Mouse (Mus musculus): Measurements from ENCODE around the gene Magi2. TPM values are rescaled to one million over a fixed set of nuclear protein-coding genes. Genes with fewer than 3 reads are reported as not detected.

Magi2 gene
- polyA plus RNA-seq, 1 experiment from 2014 or later, result 18.6 TPM

DNA sequence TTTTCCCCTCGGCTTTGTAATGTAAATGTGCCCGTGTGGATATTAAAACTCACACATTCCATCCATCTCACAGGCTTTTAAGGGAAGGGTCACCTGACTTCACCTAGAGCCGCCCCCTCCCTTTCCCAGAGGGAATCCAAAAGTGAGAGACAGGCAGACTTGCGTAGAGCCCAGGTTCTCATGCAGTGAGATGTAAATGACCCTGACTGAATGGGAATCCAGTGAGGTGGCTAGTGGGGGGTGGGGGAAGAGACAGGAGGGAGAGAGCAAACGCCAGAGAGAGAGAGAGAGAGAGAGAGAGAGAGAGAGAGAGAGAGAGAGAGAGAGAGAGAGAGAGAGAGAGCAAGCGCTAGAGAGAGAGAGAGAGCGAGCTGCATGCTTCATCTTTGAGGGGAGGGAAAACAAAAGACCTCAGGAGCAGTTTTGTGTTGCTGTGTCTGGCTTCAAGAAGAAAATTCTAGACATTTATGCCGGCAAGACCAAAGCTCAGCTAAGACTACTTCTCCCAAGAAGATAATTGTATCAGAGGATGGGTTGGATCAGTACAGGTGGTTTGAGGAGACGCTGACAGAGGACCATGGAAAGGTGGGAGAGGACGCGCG, 680.6 kb downstream of the Magi2 start:
- Histone ChIP-seq H3K27me3 (no peaks in the 10 kb centered on the region), H3K36me3 (ENCODE audit: poor library complexity, severe bottlenecking) (no peaks in the 10 kb centered on the region), H3K27ac (peak overlapping the region; percentile 84), H3K4me2 (peak overlapping the region; percentile 72), H3K9ac (peak overlapping the region; percentile 79), H3K4me1 (peaks cover 24% of the 10 kb centered on the region), H3K4me3 (peak overlapping the region; percentile 59), H3K9me3 (replicated peaks) (no peaks in the 10 kb centered on the region)
- under 1% methylated on average over 12 of the region's 12 CpGs for WGBS
- peak; percentile 71 for ATAC-seq

- H3K36me3 ChIP-seq (ENCODE audit: poor library complexity, severe bottlenecking), result no peaks in the 10 kb centered on the region
- peak overlapping the region; percentile 59 for H3K4me3 ChIP-seq
- peak overlapping the region; percentile 79 for H3K9ac ChIP-seq
- H3K27ac ChIP-seq, result peak overlapping the region; percentile 84
- no peaks in the 10 kb centered on the region for H3K9me3 ChIP-seq (replicated peaks)
- 2% methylated on average over 16 of the region's 16 CpGs for WGBS
- H3K27me3 ChIP-seq, result no peaks in the 10 kb centered on the region
- H3K4me1 ChIP-seq, result peaks cover 24% of the 10 kb centered on the region
- peak overlapping the region; percentile 72 for H3K4me2 ChIP-seq
- peak; percentile 66 for ATAC-seq
Observed at GRCm38 (mm10) chr5:19907983-19908705, 681.3 kb downstream of the Magi2 start.

DNA sequence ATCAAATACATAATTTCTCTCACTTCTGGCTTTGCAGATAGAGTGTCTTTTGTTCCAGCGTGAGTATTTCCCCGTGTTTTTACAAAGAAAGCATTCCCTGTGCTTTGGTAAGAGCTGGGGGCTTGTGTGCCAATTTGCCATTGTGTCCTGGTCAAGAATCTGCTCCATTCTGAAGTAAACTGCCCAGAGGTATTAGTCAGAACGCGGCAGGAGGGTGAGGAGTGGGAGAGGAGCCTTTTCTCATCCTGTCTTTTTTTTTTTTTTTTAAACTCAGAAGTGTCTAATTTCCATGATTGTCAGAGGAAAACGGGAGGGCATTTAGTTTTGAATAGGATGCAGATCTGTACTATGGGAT, 681.8 kb downstream of the Magi2 start:
- ATAC-seq, result peak; percentile 0; the same call in 1 of the 2 replicates

DNA sequence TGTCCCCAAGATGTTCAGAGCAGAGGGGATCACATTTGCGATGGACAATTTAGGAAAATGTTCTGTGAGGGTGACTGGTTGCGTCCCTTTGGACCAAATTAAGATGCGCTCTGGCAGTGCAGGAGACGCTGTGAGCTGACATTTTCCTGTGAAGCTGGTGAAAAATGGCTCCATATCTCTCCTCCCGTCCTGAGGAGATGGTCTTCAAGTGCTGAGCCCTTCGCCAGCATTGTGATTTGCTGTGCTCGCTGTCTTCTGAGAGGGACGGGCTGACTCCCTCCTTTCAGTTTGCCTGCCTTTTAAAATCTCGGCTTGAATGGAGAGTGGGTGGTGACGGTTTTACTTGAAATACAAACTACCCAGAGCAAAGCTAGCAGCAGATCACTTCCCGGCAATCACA, 682.2 kb downstream of the Magi2 start:
- Histone ChIP-seq H3K9ac (peak overlapping the region; percentile 79), H3K27me3 (no peaks in the 10 kb centered on the region), H3K27ac (peak overlapping the region; percentile 84), H3K36me3 (ENCODE audit: poor library complexity, severe bottlenecking) (no peaks in the 10 kb centered on the region), H3K4me3 (peak overlapping the region; percentile 59), H3K4me1 (peaks cover 24% of the 10 kb centered on the region), H3K9me3 (replicated peaks) (no peaks in the 10 kb centered on the region), H3K4me2 (peak overlapping the region; percentile 72)
- 1% methylated on average over 11 of the region's 11 CpGs for WGBS
- ATAC-seq, result peak; percentile 68

More for the DNA sequence above, 681.8 kb downstream of the Magi2 start:
- Histone ChIP-seq H3K4me3 (peak overlapping the region; percentile 59), H3K27me3 (no peaks in the 10 kb centered on the region), H3K9ac (peak overlapping the region; percentile 79), H3K36me3 (ENCODE audit: poor library complexity, severe bottlenecking) (no peaks in the 10 kb centered on the region), H3K27ac (peak overlapping the region; percentile 84), H3K9me3 (replicated peaks) (no peaks in the 10 kb centered on the region), H3K4me2 (peak overlapping the region; percentile 72), H3K4me1 (peaks cover 24% of the 10 kb centered on the region)
- 0% methylated on average over 5 of the region's 5 CpGs for WGBS

DNA sequence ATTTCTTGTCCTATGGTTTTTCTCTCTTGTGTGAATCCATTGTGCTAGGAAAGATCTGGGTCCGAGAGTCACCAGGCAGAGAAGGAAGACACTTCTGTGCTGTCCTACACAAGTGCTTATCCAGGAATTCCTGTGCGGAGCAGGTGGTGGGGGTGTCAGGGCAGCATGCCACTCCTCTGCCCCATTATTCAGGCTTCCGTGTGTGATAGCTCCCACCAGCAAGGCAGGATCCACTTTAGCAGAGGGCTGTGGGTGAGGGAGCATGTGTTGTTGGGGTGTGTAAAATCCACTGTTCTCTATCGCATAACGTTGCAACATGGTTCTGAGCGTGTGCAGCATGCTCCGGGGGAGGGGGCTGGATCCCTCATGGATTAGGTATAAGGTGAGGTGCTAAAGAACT, 682.8 kb downstream of the Magi2 start:
- Histone ChIP-seq H3K4me2 (peak overlapping the region; percentile 72), H3K36me3 (ENCODE audit: poor library complexity, severe bottlenecking) (no peaks in the 10 kb centered on the region), H3K9me3 (replicated peaks) (no peaks in the 10 kb centered on the region), H3K27me3 (no peaks in the 10 kb centered on the region), H3K9ac (peak overlapping the region; percentile 79), H3K4me1 (peaks cover 24% of the 10 kb centered on the region), H3K4me3 (peak overlapping the region; percentile 59), H3K27ac (no peak overlapping the region)
- 52% methylated on average over 7 of the region's 7 CpGs for WGBS
- peak; percentile 7; the same call in 1 of the 2 replicates for ATAC-seq

DNA sequence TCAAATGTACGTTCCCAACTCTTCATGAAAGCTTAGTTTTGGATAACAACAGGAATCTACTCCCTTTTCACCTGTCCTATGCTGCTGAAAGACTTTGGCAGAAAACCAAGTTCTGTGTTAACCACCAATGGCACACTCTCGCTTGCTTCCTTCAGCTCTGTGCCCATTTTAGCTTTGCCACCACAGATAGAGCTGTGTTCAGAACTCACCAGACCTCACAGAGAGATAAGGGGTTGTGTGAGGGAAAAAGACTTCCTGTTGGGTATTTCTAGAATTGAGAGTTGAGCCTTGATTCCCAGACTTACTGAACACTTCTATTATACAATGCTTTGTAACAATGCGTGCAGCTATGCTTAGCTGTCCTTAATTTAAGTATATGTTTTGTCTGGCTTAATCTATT, 705.3 kb downstream of the Magi2 start:
- WGBS, result 75% methylated on average over 3 of the region's 3 CpGs

GRCm38 (mm10) chr5:19933190-19933589, 706.4 kb downstream of the Magi2 start:
- no peaks in the 10 kb centered on the region for H3K4me1 ChIP-seq
- H3K9me3 ChIP-seq (replicated peaks), result no peaks in the 10 kb centered on the region
- peak; percentile 50; the same call in 1 of the 2 replicates for ATAC-seq
- H3K27ac ChIP-seq, result no peak overlapping the region
- H3K4me2 ChIP-seq, result no peak overlapping the region
- H3K36me3 ChIP-seq (ENCODE audit: poor library complexity, severe bottlenecking), result no peaks in the 10 kb centered on the region; the same call in 1 of the 2 replicates
- no peak overlapping the region for H3K4me3 ChIP-seq
- no peak overlapping the region for H3K9ac ChIP-seq
- no peaks in the 10 kb centered on the region for H3K27me3 ChIP-seq
- WGBS, result 74% methylated on average over 2 of the region's 2 CpGs

More for the DNA sequence above, 705.3 kb downstream of the Magi2 start:
- Histone ChIP-seq H3K9me3 (replicated peaks) (no peaks in the 10 kb centered on the region), H3K4me1 (no peaks in the 10 kb centered on the region), H3K4me3 (no peak overlapping the region), H3K36me3 (ENCODE audit: poor library complexity, severe bottlenecking) (no peaks in the 10 kb centered on the region), H3K4me2 (no peak overlapping the region), H3K9ac (no peak overlapping the region), H3K27ac (no peak overlapping the region), H3K27me3 (no peaks in the 10 kb centered on the region)
- ATAC-seq, result no peak

- H3K9me3 ChIP-seq (replicated peaks), result no peaks in the 10 kb centered on the region
- H3K4me3 ChIP-seq, result no peak overlapping the region
- ATAC-seq, result no peak
- no peaks in the 10 kb centered on the region for H3K36me3 ChIP-seq (ENCODE audit: poor library complexity, severe bottlenecking)
- H3K4me2 ChIP-seq, result no peak overlapping the region
- H3K27me3 ChIP-seq, result no peaks in the 10 kb centered on the region
- H3K4me1 ChIP-seq, result no peaks in the 10 kb centered on the region
- 77% methylated on average over 2 of the region's 2 CpGs for WGBS
- no peak overlapping the region for H3K27ac ChIP-seq
- no peak overlapping the region for H3K9ac ChIP-seq
Observed at GRCm38 (mm10) chr5:19951102-19951501, 724.3 kb downstream of the Magi2 start.

GRCm38 (mm10) chr5:19964113-19964512, 737.3 kb downstream of the Magi2 start:
- Histone ChIP-seq H3K9ac (no peak overlapping the region), H3K9me3 (replicated peaks) (no peaks in the 10 kb centered on the region), H3K4me3 (no peak overlapping the region), H3K36me3 (ENCODE audit: poor library complexity, severe bottlenecking) (no peaks in the 10 kb centered on the region), H3K27ac (no peak overlapping the region), H3K27me3 (no peaks in the 10 kb centered on the region), H3K4me2 (no peak overlapping the region), H3K4me1 (no peaks in the 10 kb centered on the region)
- ATAC-seq, result no peak
- WGBS, result 94% methylated on average over 1 of the region's 1 CpGs

GRCm38 (mm10) chr5:19972736-19973135, 745.9 kb downstream of the Magi2 start:
- no peak overlapping the region for H3K27ac ChIP-seq
- WGBS, result 94% methylated on average over 2 of the region's 2 CpGs
- H3K4me1 ChIP-seq, result no peaks in the 10 kb centered on the region
- ATAC-seq, result no peak
- H3K4me2 ChIP-seq, result no peak overlapping the region
- H3K36me3 ChIP-seq (ENCODE audit: poor library complexity, severe bottlenecking), result no peaks in the 10 kb centered on the region
- H3K27me3 ChIP-seq, result no peaks in the 10 kb centered on the region
- no peak overlapping the region for H3K4me3 ChIP-seq
- H3K9ac ChIP-seq, result no peak overlapping the region
- no peaks in the 10 kb centered on the region for H3K9me3 ChIP-seq (replicated peaks)

DNA sequence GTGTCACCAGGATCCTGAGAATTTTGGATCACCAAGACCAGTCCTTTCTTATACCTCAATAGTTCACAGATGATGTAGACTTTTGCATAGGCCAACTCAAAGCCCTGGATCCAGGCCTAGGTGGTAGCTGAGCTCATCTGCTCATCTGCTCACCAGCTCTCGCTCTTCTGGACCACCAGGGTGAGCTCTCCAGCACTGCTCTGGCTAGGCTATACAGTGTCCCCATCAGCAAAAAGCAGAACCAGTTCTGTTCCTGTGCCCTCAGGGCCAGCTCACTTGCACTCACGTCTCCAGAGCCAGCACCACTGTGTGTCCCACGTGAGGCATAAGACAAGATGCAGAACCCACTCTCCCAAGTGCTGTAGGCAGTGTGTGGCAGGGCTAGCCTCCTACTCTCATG, 747.0 kb downstream of the Magi2 start:
- H3K4me2 ChIP-seq, result no peak overlapping the region
- no peak overlapping the region for H3K9ac ChIP-seq
- no peaks in the 10 kb centered on the region for H3K9me3 ChIP-seq (replicated peaks)
- no peaks in the 10 kb centered on the region for H3K27me3 ChIP-seq
- no peak for ATAC-seq
- 95% methylated on average over 3 of the region's 3 CpGs for WGBS
- H3K36me3 ChIP-seq (ENCODE audit: poor library complexity, severe bottlenecking), result no peaks in the 10 kb centered on the region
- no peak overlapping the region for H3K4me3 ChIP-seq
- H3K4me1 ChIP-seq, result no peaks in the 10 kb centered on the region
- no peak overlapping the region for H3K27ac ChIP-seq

GRCm38 (mm10) chr5:19981518-19981917, 754.7 kb downstream of the Magi2 start:
- ATAC-seq, result no peak
- peak overlapping the region; percentile 44; the same call in 1 of the 2 replicates for H3K27ac ChIP-seq
- H3K27me3 ChIP-seq, result no peaks in the 10 kb centered on the region
- H3K4me3 ChIP-seq, result no peak overlapping the region
- H3K9me3 ChIP-seq (replicated peaks), result no peaks in the 10 kb centered on the region
- no peak overlapping the region for H3K4me2 ChIP-seq
- no peaks in the 10 kb centered on the region for H3K36me3 ChIP-seq (ENCODE audit: poor library complexity, severe bottlenecking)
- no peak overlapping the region for H3K9ac ChIP-seq
- H3K4me1 ChIP-seq, result peaks cover 22% of the 10 kb centered on the region
- WGBS, result 46% methylated on average over 6 of the region's 6 CpGs
